1 mouse cellular context compared by ENCODE assay signal in genomic region chr5:24595786-24596380, GRCm38 (mm10).
TF ChIP-seq lines count a peak whose summit lies in the region.

No protein-coding gene starts in this region.

TF ChIP-seq in MEL, 35 proteins besides CTCF, POLR2A, EP300 and RAD21:
- peak; percentile 57; the same call in 1 of the 2 replicates for TF ChIP-seq POLR2AphosphoS2 (IDR thresholded peaks at IDR 0.05; ENCODE audit: low read length)
- TF ChIP-seq ZMIZ1 (IDR thresholded peaks at IDR 0.05; ENCODE audit: low read depth, low read length): peak; percentile 63; the same call in 1 of the 2 replicates
- no peak for TF ChIP-seq ZC3H11A (IDR thresholded peaks at IDR 0.05; ENCODE audit: low read depth, low read length)
- TF ChIP-seq TAL1 (IDR thresholded peaks at IDR 0.05; ENCODE audit: low read length): no peak
- no peak for TF ChIP-seq TCF12 (IDR thresholded peaks at IDR 0.05; ENCODE audit: low read depth, low read length)
